Mouse (Mus musculus) cerebellum, postnatal 4 days (tissue): ENCODE data around the gene Taf1d.
"Not testable (repeated sequence)": the region's sequence is repeated elsewhere in the genome, so short reads cannot be mapped to it uniquely, and the experiment has no call there.

Source experiments
- DNase-seq, 2 experiments: peaks; one replicate each; pipeline ENCODE4 v3.0.0; 2022; ENCODE audit warnings: low spot score in 2 of 2, mixed read lengths in 1 of 2

The Taf1d gene

DNA sequence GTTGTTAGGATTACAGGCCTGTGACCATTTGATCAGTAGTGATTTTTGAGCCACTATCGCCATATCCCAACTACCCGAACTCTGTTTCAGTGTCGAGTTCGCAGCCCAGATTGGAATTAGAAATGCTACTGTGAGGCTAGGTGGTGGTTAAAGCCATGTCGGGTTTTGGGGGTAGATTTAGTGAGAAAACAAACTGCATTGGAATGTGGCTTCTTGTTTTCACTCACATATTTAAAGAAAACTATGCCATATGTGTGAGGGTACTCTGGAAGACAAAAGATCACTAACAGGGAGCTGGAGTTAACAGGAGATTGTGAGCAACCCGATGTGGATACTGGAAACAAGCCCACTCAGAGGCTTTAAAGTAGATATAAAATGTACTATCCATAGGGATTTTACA is 1.2 kb downstream of the Taf1d start:
- DNase-seq: no peak

DNA sequence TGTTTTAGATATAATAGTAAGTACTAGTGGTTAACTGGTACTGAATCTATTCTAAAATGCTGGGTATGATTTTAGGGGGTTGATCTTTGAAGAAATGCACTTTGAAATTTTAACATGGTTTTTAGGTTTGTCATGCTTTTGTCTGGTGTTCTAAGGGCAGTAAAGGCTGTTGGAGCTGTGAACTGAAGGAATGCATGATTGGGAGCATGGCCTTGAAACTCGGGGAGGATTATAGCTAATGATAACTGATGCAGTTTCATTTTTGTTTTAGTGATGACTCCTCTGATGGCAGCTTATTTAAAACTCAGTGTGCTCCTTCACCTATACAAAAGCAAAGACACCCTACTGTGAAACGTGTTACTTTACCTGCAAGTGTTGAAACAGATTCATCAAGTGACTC is 2.2 kb downstream of the Taf1d start:
- no peak for DNase-seq

DNA sequence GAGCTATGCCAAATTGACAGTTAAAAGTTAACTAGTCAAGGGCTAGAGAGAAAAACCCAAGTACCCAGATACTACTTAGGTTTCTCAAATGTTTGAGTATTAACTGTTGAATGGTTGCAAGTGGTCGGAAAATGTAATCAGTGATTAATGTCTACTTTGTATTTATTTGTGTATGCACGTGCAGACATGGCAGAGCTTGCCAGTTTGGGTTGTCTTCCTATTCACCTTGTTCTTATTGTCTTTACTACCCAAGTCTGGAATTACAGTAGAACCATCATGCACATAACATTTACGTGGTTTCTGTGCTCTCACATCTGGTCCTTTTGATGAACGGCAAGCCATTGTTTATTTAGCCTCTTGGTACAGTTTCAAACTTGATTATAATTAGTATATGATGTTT is 3.4 kb downstream of the Taf1d start:
- no peak for DNase-seq

DNA sequence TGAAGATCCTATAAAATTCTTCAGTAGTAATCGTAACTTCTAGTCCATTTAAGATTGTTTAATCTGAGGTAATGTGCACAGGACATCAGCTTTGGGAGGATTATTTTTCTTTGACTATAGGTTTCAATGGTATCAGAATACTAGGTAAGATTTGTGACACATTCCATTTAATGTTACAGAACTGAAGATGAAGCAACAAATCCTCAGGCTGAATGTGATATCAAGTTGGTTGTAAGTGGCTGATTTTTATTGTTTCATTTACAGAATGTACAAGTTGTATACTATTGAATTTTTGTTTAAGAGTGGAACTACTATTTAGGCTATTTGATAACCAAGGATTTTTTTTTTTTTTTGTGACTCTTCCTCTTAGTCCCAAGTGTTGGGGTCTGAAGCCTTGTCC is 4.2 kb downstream of the Taf1d start:
- no peak for DNase-seq

DNA sequence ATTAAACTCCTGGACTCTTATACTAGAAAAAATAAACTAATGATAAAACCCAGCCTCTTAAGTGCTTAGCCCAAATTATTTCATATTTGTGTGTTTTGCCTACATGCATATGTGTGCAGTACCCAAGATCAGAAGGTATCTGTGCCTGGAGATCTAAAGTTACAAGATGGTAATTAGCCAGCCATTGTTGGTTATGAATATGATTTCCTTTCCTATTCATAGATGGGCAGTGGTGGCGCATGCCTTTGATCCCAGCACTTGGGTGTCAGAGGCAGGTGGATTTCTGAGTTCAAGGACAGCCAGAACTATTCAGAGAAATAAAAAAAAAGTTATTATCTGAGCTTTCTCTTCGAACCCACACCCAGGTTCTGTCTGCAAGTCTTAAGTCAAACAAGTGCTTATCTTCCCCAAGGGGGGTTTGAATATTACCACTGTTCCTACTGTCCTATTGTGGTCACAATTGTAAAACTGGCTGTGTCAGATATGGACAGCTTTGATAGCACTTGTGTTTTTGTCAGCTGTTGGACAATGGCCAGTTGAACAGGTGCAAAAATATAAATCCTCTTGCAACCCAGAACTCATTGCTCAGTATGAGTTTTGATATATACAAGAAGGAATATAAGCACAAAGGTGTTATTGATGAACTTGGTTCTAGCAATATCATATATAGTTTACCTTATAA is 6.2 kb downstream of the Taf1d start:
- no peak for DNase-seq

DNA sequence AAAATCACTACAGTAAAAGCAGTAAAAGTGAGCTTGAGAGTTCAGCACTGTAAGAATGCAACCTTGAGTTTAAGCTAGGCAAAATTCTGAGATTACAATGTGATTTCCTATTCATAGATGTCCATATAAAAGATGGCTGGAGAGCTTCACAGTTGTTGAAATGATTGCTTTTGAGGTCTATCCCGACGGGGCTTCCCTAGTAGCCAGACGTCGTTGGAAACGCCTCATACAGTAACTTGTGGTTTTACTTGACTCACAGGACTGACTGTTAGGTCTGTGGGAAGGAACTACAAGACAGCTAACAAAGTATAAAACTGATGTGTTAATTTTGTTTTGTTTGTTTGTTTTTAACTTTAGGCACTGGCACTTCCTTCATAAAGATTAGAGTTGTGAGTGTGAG is 7.6 kb downstream of the Taf1d start:
- no peak for DNase-seq

DNA sequence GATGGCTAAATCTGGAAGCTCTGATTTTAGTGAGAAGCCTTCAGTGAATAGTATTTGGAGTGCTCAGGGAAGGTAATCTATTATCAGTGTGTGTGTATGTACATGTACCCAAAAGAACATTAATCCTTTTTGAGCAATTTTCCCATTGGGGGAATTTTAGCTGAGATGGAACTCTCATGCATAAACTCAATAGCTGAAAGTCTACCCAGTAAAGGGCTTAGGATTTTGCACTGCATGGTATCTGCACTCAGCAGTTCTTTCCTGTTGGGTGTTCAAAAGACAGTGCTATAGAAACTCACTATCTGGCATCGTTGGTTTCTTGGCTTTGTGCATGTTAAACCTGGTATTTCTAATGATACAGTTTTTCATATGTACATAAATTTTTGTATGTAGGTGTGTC is 8.6 kb downstream of the Taf1d start:
- no peak for DNase-seq

DNA sequence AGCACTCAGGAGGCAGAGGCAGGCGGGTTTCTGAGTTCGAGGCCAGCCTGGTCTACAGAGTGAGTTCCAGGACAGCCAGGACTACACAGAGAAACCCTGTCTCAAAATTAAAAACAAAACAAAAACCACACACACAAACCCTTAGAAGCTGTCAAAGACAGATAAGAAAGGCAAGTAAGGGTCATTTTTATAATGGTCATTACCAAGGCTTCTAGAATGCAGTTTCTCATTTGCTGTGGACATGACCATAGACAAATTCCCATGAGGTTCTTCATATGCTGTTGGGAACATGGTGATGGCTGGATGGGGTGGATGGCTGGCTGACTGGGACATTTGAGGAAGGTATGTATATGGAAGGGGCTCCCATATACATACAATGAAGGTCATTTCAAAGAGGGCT is 10.3 kb downstream of the Taf1d start:
- not testable (repeated sequence) for DNase-seq

DNA sequence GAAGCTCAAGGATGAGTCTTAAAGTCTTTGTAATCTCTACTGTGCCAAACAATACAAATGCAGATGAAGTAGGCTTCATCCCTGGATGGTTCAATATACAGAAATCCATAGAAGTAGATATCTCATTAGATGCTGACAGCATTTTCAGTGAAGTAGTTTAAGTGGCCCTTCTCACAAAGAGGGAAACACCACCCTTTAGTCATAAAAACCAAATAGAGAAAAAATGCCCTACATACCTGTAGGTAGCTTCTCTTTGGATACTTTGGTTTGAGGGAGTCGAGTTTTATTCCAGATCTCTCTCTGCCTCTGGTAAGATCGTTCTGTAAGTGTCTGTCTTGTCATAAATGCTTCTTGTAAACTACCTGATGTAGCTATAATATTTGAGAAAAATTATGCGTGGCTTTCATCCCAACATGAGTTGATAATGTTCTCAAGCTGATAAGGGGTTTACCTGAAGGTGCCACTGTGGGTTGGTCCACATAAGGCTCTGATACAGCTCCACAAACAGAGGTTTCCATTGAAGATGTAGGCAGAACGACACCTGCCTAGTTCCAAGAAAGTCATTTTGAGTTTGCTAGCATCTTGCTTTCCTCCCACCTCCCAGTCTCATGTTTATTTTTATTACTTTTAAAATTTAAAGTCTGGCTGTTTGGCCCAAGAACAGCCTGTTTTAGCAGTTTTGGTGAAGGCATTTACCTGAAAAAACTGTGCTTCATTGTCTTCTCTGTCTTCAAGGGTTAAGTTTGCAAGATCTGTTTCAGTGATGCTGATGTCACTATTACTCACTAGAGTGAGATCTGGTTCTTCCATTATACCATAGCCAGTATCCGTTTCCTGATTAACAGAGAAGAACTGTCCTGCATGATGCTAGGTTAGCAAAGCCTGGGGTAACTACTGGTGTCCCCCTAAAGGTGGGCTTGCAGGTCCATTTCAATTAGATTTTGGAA is 11.5 kb downstream of the Taf1d start:
- no peak for DNase-seq

DNA sequence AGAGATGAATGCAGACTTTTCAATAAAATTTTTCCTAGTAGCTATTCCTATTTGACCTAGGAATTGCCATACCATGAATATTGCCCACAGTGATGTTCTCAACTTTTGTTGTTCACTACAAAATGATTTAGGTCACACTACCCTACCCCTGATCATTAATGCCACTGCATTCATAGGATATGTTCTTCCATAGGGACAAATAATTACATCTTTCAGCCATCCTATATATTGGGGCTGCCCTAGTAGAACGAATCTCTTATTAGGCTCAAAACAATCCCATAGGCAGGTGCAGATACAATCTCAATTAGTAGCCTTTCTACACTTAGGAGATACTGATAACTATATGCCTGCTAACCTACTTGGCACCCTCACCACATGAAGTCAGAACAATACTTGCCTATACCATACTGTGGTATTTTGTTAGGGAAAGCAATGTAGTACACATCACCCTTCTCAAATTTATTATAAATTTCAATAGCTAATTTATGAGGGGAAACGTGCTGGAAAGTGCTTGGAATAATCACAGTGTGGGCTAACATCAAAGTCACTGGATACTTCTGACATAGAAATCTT is 12.2 kb downstream of the Taf1d start:
- no peak for DNase-seq

DNA sequence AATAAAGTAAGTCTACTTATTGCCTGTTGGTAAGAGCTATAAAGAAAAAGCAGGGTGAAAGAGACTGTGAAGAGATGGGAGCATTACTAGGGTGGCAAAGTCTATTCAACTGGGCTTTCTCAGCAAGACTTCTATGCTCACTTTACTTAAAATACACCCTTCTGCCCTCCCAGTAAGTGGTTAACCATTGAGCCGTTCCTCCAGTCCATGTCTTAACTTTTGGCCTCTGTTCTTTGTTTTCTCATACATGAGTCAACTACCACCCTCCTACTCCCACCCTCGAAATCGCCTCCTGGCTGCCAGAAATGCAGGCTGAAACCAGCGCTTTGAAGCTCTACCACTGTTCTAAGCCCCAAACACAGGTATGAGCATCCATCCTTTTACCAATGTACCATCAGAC is 31.8 kb downstream of the Taf1d start:
- DNase-seq: no peak

DNA sequence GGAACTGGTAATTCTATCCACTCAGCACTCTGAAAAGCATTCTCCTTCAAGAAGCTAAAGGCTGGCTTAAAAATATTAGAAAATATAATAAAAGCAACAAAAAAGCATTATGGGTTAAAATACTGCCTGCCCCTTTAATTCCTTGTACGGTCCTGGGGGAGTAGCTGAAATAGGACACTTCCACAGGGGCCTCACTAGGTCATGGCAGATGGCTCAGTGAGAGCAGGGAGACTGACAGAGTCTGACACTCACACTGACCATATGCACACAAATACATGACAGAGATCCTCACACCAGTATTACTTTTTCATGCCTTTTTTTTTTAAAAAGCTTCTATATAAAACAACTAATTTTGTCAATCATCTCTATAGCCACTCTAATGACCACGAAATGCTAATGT is 43.9 kb downstream of the Taf1d start:
- no peak for DNase-seq

DNA sequence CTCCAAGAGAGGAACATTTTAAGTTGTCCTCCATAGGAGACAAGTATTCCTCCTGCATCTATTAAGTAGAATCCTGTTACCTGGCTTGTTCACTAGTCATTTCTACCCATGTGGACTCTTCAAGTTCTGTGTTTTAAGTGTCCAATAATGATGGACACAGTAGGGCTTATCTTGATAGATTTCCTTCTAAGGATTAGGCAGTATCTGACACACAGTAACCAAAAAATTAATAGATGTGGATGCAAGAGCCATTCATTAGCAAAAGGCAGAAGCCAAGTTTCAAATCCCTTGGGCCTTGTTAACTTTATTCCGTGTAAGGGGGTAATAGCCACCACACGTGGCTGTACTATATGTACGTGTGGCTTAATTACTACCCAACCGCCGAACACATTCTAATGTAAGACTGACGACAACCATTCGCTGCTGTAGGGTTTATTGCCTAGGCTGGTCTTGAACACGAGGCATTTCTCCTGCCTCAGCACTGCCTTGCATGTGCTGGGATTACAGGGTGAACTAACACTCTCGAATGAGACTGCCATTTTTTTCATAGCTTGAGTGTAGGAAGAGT is 51.0 kb downstream of the Taf1d start:
- no peak for DNase-seq

DNA sequence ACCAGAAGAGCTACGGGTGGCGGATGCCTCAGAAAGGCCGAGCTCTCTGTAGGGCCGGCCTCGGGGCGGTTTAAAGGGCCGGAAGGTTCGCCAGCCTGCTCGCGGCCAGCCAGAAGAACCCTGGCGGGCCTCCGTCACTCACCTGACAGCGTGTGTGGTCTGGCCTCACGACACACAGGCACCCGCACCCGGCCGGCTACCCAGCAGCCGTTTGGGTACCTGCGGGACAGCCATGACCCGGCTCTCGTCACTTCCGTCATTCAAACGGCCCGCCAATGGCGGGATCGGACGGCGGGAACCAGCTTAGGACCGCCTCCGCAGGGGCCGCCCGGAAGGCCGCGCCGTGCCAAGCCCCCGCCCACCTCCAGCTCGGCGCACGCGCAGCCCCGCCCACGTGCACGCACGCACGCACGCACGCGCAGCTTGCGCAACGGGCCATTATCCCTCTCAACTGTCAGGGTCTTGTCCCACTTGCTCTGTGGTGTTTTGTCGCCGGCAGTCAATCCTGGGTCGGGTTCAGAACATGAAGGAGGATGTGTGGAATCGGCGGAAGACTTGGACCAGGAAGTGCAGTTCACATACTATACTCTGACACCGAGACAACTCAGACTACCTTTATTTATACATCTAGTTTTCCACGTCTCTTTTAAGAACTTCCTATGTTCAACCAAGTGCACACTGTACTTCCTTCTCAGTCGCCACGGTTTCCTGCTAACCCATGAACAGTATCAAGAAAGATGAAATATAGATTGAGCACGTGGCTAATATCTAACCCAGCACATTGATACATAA is 51.7 kb downstream of the Taf1d start, which contains the start of gene Cep295:
Cep295 (minus strand) TSS at position 305 of the 792 bp plus-strand sequence.
- peak; percentile 93 to 98 for DNase-seq

DNA sequence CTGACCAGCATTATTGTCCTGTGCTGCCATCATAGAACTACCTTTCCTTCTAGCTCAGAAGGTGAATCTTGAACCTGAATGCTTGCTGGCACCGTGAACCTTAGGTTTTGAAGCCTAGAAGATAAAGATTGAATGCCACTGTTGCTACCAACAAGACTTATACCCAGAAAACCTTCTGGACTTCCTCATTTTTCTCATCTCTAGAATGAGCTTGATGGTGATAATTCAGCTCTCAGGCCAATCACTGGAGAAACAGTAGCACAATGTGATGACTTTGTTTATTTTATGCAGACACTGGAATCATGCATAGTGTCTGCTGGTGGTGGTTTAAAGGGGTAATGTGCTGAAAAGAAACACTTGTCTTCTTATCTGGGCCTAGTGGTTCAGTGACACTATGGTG is 58.8 kb downstream of the Taf1d start:
- no peak for DNase-seq

DNA sequence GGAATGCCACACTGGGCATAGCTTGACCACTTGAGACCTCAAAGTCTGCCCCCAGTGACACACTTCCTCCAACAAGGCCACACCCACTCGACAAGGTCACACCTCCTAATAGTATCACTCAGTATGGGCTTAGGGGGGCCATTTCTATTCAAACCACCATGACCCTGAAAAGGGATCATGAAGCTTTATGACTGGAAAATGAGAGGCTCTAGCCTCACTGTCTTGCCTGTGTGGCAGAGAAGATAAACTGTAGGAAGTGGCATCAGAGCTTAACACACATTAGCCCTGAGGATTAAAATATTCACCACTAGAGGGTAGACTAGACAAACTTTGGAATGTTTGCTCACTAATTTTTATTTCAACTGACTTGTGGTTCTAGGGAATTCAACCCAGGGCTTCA is 59.8 kb downstream of the Taf1d start:
- DNase-seq: no peak

DNA sequence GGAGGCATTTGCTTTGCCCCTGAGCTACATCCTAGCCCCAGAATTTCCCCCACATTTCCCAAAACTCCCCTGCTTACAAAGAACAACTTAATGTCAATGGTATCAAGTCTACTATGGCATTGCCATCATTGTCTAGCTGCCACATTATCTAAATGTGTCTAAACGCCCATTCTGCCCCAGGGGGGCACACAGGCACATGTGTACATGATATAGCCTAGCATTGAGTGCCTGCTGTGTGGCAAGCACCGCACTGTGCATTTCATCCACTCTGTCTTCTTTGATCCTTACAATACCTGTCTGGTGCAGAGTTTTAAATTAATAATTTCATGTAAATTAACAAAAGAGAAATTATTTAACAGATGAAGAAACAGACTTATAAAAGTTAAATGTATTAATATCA is 60.2 kb downstream of the Taf1d start:
- no peak for DNase-seq
